Mouse (Mus musculus) testis, postnatal 14 days (tissue): ENCODE data around the gene Ugt2b37.
"Not testable (repeated sequence)": the region's sequence is repeated elsewhere in the genome, so short reads cannot be mapped to it uniquely, and the experiment has no call there.

Source experiments
- DNase-seq: peaks from one replicate; pipeline ENCODE4 v3.0.0; 2021; ENCODE audit warnings: low spot score

The Ugt2b37 gene

DNA sequence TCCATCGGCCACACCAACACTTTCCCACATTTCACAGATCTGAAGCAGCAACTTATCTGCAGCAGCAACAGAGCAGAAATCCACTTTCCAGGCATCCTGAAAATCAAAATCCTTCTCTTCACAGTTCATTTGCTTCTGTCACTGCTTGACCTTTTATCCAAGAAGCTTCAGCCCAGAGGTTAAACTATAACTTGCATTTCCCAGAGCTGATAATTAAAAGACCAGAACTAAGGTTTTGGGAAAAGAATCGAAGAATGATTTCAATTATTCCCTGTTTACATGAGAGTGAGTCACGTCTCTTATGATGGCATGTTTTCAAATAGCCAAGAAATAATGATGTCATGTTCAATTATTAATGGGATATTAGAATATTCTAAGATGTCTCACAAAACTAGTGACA lies at the start of gene Ugt2b37:
TSS of gene Ugt2b37 (minus strand) at position 129 of the 400 bp plus-strand sequence.
- DNase-seq, result not testable (repeated sequence)

DNA sequence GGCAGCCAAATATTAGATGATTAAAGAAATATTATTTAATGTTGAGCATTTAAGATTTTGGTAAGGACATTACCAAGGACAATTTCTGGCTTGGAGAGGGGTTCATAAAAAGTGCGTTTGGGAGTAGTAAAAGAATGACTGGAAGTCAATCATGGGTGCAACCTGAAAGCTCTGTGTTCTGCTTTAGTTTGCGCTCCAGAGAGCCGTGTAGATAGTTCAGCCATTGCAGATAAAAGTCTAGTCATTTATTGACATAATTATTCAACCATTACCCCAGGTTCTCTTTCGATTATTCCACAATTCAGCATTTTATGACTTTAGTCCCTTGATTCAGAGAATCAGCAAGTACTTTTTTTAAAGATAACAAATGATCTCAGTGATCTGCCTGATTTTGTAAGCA lies 31.6 kb upstream of the Ugt2b37 start:
- DNase-seq, result not testable (repeated sequence)

DNA sequence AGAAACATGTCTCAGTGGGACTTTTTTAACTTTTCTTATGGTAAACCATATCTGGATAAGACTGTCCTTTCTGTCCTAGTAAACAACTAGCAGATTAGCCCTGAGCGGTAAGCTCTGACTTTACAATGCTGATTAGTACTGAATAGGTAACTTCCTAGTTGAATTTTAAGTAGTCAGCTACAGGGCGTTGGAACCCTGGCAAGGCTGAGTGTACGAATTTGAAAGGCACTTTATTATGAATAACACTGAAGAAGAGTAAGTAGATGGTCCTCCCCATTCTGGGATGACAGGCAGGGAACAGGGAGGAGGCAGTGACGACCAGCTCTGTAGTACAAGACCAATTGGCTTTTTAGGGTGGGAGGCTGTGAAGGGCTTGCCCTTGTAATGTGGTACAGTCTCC lies 21.4 kb upstream of the Ugt2b37 start:
- not testable (repeated sequence) for DNase-seq

DNA sequence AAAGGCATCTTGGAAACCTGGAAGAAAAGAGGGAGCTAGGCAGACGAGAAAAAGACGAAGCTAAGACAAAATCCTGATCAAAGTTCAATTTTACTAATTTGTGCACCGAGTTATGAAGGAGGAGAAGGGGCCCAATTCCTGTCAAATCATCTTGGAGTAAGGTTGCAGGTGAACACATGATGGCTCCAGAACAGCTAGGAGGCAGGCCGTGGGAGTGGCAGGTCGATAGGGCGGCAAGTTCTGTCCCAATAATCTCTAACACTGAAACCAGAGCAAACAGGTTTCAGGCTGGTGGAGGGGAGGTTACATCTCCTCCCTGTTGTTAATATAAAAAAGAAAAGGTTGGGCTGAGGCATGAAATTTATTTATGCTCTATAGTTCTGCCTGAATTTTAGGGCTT lies 21.0 kb upstream of the Ugt2b37 start:
- DNase-seq, result no peak

DNA sequence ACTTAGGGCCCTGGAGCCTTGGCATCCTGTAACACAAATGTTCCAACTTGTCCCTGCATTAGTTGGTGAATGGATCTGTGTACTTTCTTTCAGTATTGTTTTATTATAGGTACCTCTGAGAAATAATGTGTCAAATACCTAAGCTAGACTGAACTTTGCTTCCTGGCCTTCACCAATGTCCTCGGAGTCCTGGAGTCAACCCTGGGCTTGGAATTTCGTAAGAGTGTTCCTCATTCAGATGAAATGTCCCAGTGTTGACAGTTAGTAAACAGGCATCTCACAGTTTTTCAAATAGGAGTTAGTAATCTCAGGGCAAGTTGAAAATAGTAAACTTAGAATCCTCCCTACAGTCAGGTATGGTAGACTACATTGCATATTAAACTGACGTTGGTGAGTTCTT lies 1.2 kb upstream of the Ugt2b37 start:
- no peak for DNase-seq

DNA sequence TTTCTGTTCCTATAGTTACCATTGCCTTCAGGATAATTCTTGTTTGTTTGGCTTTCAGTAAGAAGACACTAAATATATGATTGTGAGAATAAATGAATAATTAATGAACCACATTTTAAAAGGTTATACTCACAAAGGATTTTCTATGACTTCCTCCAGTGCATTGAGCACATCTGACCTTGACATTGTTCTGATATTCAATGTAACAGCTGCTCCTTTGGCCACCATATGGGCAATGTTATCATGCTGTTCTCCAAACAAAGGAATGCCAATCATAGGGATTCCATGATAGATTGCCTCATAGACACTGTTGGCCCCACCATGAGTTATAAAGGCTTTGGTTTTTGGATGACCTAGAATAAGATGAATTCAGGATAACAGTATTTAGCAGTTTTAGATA lies 12.5 kb downstream of the Ugt2b37 start:
- not testable (repeated sequence) for DNase-seq

DNA sequence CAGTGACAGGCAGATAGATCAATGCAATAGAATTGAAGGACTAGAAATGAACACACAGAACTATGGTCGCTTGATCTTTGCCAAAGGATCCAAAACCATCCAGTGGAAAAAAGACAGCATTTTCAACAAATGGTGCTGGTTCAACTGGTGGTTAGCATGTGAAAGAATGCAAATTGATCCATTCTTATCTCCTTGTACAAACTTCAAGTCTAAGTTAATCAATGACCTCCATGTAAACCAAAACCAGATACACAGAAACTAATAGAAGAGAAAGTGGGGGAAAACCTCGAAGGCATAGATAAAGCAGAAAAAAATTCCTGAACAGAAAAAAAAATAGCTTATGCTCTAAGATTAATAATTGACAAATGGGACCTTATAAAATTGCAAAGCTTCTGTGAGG lies 58.2 kb downstream of the Ugt2b37 start:
- not testable (repeated sequence) for DNase-seq
